Mouse (Mus musculus) layer of hippocampus, adult 8-10 months (tissue): ENCODE data around the gene Gfi1b. TPM values are rescaled to one million over a fixed set of nuclear protein-coding genes. Genes with fewer than 3 reads are reported as not detected.

Experiments used
- DNase-seq, 2 experiments: peaks; one replicate each; pipeline ENCODE4 v3.0.0; 2022; ENCODE audit warnings: low spot score in 2 of 2
- total RNA-seq, 4 experiments: library from RNA; stranded (reverse); gene quantifications; 2 replicates each; pipeline ENCODE4 v1.2.4; 2022

Gene Gfi1b
- total RNA-seq, 4 experiments from 2014 or later: not detected

DNA sequence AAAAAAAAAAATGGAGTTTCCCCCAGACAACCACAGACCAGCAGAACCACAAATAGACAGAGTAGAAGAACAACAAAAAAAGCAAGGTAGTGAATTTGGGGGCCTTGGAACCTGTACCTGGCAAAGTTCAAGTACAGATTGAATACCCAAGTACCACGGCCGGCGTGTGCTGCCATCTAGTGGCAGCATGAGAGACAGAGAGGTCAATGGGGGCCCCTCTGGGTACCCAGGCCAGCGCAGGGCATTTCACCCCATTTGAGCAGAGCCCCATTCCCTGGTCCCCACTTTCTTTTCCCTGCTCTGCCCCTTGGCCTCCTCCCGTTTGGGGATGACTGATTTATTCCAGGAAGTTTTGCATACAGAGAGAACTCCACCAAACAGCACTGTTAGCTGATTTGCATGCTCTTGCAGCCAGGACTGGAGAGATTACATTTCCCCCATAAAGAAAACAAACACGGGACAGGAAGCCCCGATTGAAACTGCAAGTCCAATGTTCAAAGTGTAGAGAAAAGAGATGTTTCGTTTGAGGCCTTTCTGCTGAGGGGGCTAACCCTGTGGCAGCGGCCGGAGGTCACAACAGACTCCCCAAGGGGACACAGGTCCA lies 841 bp upstream of the Gfi1b start:
- no peak for DNase-seq

- DNase-seq: no peak
Observed at GRCm38 (mm10) chr2:28621111-28621510, 671 bp downstream of the Gfi1b start.

GRCm38 (mm10) chr2:28620522-28620921 lies 1.3 kb downstream of the Gfi1b start:
- DNase-seq: no peak

DNA sequence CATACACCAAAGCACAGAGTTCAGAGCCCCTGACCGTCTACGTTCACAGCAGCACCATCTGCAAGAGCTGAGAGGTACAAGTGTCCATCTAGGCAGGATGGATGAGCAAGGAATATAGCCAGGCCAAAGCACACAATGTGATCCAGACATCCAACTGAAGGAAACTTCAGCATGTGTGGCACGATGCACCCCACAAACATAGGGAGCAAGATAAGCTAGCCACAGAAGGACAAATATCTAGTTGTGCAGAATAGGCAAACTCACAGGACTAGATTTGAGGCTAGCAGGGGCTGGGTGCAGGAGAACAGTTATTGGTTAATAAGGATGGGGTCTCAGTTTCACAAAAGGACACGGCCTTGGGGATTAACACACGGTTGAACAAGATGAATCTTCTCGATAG lies 2.4 kb downstream of the Gfi1b start:
- no peak for DNase-seq

DNA sequence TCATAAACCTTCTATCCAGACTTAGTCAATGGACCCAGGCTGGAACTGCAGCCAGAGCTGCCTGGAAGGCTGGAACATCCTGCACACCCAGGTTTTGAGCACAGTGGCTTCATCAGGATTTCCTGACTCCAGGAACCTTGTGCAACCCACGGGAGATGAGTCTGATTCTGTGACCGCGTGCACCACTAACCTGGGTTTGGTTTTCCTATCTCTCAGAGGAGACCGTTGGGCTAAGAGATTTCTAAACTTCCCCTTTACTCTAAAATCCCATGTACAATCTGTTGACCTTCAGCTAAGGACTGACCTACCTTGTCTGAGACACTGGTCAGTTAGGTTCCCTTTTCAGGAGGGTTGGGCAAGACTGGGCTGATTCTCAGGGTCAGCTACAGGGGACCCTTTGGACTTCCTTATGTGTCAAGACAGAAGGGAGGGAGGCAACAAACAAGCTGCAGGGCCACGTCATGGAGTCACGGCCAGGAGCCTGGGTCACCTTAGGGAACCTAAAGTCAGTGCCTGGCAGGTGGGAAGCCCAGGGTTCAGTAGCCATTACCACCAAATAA lies 2.9 kb downstream of the Gfi1b start:
- DNase-seq: no peak

DNA sequence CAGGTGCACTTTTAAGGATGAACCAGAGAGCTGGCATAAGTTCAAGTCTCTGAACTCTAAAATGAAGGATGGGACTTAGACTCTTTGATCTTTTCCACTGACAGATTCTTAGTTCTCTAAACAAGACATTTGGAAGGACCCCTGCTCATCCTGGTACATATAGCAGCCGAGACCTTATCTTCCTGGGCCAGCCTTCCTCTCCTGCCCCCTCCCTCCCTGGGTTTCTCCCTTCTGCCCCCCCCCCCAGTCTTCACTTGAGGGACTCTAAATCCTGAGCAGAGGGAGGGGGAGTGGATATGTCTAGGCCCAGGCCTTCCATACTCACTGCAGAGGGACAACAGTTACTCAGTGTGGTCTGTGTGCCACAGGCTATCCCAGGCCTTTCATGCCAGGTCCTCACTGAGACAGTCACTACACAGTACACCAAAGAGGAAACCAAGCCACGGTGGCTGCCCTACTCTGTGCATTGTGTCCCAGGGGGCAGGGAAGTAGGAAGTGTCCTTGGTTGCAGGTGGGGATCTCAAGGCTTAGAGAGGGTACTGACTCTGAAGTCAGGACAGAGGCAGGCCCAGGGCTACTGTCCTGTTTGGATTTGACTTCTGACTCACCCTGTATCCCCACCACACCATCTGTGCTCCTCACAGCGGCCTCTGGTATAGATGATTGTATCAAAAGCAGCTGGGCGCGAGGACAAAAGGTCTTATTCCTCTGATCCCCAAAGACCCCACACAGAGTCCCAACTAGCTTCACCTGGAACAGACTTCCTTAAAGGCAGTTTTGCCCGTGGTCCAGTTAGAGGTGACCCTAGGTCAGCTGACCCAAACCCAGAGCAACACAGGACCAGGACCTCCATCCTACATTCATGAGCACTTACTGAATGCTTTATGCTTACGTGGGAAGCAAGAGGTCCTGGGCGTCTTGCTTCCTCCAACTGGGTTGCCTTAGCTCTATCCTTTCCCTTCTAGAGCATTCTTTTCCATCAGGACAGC lies 4.0 kb downstream of the Gfi1b start:
- no peak for DNase-seq

DNA sequence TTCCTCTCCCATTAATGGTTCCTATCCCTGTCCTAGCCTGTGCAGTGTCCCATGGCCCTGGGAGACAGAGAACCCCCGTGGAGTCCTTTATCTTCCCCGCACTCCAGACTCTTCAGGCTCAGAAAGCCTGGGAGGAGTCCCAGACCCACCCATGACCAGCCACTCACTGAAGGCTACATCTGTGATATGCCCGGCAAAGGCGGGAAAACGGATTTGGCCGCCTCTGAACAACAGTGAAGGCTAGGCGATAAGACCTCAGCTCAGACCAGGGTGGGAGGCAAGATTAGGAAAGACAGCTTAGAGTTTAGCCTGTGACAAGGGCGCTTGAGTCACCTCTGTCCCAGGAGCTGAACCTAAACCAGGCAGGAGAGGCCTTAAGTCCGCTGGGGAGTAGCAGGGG lies 4.9 kb downstream of the Gfi1b start:
- no peak for DNase-seq

GRCm38 (mm10) chr2:28616358-28616757 lies 5.4 kb downstream of the Gfi1b start:
- DNase-seq: no peak

DNA sequence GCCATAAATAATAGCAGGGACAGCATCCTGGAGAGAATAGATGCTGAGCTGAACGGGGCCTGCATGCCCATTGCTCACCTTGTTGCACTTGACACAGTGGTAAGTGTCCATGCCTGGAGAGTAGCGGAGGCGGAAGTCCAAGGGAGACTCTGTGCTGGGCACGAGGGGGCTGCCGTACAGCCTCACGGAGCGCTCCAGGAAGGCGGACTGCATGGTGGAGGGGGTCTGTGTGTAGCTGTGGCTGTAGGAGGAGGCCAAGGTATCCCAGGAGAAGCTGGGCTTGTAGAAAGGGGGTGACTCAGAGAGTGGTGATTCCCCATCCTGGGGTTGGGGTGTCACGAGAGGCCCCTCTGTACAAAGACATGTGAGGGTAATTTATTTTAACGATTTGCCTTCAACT lies 8.2 kb downstream of the Gfi1b start:
- DNase-seq: no peak

DNA sequence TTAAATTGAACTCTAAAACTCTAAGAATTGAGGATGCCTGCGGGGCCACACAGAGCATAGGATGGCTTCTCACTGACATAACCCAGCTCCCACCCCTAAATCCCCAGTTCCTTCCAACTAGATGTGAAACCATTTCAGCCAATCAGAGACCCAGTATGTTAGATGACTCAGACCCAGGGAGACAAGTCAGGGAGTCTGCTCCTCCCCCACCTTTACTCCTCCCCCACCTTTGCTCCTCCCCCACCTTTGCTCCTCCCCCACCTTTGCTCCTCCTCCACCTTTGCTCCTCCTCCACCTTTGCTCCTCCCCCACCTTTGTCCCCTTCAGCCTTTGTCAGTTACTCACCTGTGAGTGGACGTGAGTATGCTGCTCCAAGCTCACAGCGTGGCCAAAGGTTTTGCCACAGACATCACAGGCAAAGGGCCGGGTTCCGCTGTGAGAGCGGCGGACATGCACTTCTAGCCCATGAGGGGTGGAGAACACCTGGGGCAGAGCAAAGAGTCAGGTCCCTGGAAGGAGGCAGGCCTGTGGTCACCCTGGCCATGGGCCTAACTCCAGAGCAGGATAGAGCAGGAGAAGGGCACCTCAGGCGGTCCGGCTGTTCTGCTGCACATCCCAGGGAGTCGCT lies 9.2 kb downstream of the Gfi1b start:
- DNase-seq: no peak

- no peak for DNase-seq
Observed at GRCm38 (mm10) chr2:28611407-28611787, 10.4 kb downstream of the Gfi1b start.

DNA sequence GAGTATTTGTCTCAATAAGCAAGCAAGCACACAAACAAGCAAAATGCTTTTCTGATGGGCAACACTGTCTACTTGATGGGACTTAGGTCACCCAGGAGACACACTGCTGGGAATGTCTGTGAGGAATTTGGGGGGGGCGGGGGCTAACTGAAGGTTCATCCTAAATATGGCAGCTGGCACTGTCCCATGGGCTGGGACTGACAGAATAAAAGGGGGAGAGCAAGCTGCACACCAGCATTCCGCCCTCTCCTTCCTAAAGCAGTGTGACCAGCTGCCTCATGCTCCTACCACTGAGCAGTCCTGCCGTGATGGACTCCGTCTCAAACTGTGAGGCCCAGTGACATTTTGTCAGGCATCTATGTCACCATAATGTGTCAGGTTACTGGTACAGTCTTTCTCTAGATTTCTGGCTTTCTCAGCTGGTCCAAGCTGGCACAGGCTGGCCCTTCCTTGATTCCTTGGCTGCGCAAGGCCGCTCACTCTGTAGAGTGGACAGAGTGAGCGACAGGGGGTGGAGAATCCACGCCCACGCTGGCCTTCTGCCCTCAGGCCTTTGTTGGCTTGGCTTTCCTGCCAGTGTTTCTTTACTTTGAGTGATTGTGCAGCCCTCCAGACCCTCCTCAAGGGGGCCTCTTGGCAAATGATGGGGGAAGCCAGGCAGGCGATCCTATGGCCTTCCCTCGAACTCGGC lies 10.9 kb downstream of the Gfi1b start:
- DNase-seq: no peak

GRCm38 (mm10) chr2:28609851-28610250 lies 11.9 kb downstream of the Gfi1b start:
- DNase-seq: no peak

DNA sequence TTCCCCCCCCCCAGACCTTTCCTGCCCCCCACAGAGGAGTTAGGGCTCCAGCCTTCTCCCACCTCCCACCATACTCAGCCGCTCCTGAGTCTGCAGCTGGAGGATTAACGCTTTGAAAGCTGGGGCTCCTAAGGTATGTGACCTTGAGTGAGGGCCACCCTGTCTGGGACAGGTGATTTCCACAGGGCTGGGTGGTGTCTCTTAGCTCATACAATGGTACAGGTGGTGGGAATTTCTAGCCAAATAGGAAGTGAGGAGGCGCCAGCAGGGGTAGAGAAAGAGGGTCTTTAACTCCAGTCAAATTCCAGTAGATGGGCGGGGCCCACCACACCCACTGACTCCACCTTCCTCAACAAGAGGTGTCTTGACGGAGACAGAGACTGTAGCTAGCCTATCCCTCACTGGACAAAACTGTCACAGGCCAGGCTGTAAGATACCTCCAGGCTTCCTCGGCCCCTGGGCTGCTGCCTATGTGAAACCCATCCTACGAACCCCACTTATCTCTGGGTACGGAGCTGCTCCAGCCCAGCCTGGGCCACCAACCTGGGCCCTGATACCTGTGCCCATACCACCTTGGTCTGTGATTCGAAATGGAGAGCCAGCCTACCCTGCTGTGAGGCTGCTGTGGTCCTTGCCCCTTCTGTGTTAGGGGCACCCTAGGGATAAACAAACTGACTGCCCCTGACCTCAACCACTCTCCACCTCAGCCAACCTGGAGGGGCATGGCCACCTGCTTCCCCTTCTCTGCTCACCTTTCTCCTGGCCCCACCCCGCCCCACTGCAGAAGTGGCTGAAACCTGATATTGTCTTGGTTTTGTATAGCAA lies 14.2 kb downstream of the Gfi1b start:
- no peak for DNase-seq

GRCm38 (mm10) chr2:28606601-28607340 lies 15.0 kb downstream of the Gfi1b start:
- no peak for DNase-seq

- DNase-seq: no peak
Observed at GRCm38 (mm10) chr2:28605789-28606541, 15.8 kb downstream of the Gfi1b start.

DNA sequence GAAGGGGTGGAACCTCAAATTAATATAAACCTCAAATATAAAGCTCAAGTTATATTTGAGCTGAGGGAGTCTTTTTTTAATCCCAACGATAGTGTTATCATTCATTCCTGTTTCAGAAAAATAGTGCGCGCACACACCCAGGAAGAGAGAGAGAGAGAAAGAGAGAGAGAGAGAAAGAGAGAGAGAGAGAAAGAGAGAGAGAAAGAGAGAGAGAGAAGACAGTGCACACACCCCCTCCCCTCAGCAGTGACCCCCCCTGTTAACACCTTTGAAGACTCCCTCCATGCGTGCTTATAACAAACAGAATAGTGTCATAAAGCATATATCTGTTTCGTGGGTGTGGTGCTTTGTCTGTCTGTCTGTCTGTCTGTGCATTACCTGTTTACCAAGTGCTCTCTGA lies 18.2 kb downstream of the Gfi1b start:
- DNase-seq: no peak

DNA sequence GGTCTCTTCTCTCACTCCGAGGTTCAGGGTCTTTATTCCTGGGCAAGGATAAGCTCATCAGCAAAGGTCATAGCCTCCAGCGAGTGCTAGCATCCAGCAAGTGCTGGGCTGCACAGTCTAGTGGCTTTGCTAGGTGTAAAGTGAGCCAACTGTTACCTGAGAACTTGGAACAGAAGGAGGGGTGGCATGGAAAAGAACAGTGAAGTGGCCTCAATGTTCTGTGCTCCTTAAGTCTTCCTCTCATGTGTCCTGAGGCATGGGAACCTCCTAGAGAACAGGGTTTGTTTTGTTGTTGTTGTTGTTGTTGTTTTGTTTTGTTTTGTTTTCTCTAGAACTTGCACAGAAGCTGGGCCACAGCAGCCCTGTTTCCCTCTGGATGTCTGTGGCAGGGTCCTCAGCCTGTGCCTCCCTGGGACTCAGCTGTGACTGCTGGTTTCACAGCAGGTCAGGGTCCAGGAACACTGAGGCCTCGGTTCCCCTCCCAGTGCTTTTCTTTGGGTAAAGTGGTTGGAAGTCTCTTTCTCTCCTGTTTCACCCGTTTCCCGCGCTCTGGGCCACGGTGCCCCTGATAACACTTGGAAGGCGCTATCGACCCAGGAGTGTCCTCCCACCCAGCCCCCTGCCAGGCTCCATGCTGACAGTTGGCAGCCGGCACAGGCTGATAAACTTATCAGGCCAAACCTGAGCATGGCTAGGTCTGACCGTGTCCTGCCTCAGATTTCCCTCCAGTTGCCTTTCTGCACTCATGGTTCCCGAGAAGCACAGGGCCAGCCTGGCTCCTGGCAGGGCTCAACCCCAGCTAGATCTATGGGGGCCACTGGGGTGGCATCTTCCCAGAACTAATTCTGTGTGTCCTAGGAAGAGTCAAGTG lies 19.8 kb downstream of the Gfi1b start:
- DNase-seq: no peak
